Mouse (Mus musculus): ENCODE measurements around the gene Nab2. TPM values are rescaled to one million over a fixed set of nuclear protein-coding genes. Genes with fewer than 3 reads are reported as not detected.

The Nab2 gene
- polyA plus RNA-seq, 1 experiment = not detected

GRCm38 (mm10) chr10:127640421-127640820 lies 27.9 kb downstream of the Nab2 start:
- Histone ChIP-seq H3K4me1 (ENCODE audit: control insufficient read depth, insufficient read depth, low read length) (peaks cover 20% of the 10 kb centered on the region), H3K27ac (ENCODE audit: insufficient read depth, low read depth, low read length) (no peak overlapping the region), H3K4me3 (ENCODE audit: insufficient read depth, low read depth, low read length) (no peak overlapping the region)
- TF ChIP-seq POLR2A (IDR thresholded peaks at IDR 0.05; ENCODE audit: insufficient read depth, low read depth, low read length) (no peak), CTCF (IDR thresholded peaks at IDR 0.05; ENCODE audit: insufficient read depth, low read depth, low read length) (no peak)
- WGBS = 75% methylated on average over 5 of the region's 5 CpGs

GRCm38 (mm10) chr10:127632668-127633271 lies 35.6 kb downstream of the Nab2 start:
- WGBS = 80% methylated on average over 7 of the region's 7 CpGs
- no peak overlapping the region for H3K4me3 ChIP-seq (ENCODE audit: insufficient read depth, low read depth, low read length)
- no peak overlapping the region for H3K27ac ChIP-seq (ENCODE audit: insufficient read depth, low read depth, low read length)
- TF ChIP-seq POLR2A (IDR thresholded peaks at IDR 0.05; ENCODE audit: insufficient read depth, low read depth, low read length) = no peak
- TF ChIP-seq CTCF (IDR thresholded peaks at IDR 0.05; ENCODE audit: insufficient read depth, low read depth, low read length) = no peak
- no peaks in the 10 kb centered on the region for H3K4me1 ChIP-seq (ENCODE audit: control insufficient read depth, insufficient read depth, low read length)

DNA sequence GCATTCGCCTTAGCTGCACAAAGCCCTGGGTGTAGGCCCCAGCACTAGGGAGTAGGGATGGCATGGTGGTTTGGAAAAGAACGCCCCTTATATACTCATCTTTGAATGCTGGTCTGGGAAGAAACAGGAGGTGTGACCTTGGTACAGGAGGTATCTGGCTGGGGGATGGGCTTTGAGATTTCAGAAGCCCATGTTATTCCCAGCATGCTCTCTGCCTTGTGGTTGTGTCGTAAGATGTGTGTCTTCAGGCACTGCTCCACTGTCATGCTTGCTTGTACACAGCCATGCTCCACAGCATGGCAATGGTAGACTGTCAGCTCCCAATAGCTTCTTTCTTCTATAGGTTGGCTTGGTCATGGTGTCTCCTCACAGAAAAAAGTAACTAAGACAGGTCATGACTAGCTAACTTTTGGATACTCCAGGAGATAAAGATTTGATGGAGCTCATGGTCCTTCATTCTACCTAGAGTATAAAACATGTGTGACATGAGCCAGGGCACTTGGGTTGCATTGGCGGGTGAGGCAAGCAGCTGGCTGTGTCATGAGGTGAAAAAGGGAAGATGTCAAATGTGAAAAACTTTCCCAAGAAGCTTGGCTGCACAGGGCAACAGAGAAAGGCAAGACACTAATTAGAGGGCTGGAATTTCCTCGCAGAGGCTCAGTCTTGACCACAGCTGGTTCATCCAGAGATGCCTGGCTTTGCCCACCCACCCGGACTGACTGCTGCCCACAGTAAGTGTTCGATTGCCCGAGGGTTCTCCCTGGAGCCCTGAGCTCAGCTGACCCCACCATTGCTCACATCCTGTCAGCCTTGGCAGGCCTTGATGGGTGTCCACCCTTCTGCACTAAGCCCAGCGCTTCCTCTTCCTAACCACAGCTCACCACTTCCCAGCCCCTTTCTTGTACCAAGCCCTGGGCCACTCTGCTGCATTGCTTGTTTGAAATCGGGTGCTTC lies 36.8 kb downstream of the Nab2 start:
- H3K4me3 ChIP-seq (ENCODE audit: insufficient read depth, low read depth, low read length) = no peak overlapping the region
- WGBS = 89% methylated on average over 10 of the region's 10 CpGs
- no peaks in the 10 kb centered on the region for H3K4me1 ChIP-seq (ENCODE audit: control insufficient read depth, insufficient read depth, low read length)
- TF ChIP-seq POLR2A (IDR thresholded peaks at IDR 0.05; ENCODE audit: insufficient read depth, low read depth, low read length) (no peak), CTCF (IDR thresholded peaks at IDR 0.05; ENCODE audit: insufficient read depth, low read depth, low read length) (no peak)
- H3K27ac ChIP-seq (ENCODE audit: insufficient read depth, low read depth, low read length) = no peak overlapping the region

DNA sequence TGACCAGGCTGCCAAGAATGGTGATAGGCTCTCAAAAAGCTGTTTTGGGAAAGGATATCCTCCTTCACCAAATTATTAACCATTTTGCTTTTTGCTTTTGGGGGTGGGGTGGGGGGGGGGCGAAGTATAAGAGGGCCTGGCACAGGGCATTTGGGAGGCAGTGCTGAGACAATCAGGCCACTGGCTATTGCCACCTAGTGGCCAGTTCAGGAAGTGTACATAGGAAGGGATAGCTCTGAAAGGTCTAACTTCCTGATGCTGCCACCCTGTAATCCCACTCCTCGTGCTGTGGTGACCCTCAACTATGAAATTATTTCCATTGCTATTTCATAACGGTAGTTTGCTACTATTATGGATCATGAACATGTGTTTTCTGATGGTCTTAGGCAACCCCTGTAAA lies 41.9 kb downstream of the Nab2 start:
- H3K4me1 ChIP-seq (ENCODE audit: control insufficient read depth, insufficient read depth, low read length) = peaks cover 5% of the 10 kb centered on the region; the same call in 1 of the 2 replicates
- no peak overlapping the region for H3K4me3 ChIP-seq (ENCODE audit: insufficient read depth, low read depth, low read length)
- 86% methylated on average over 3 of the region's 3 CpGs for WGBS
- H3K27ac ChIP-seq (ENCODE audit: insufficient read depth, low read depth, low read length) = no peak overlapping the region
- TF ChIP-seq CTCF (IDR thresholded peaks at IDR 0.05; ENCODE audit: insufficient read depth, low read depth, low read length) (no peak), POLR2A (IDR thresholded peaks at IDR 0.05; ENCODE audit: insufficient read depth, low read depth, low read length) (no peak)

DNA sequence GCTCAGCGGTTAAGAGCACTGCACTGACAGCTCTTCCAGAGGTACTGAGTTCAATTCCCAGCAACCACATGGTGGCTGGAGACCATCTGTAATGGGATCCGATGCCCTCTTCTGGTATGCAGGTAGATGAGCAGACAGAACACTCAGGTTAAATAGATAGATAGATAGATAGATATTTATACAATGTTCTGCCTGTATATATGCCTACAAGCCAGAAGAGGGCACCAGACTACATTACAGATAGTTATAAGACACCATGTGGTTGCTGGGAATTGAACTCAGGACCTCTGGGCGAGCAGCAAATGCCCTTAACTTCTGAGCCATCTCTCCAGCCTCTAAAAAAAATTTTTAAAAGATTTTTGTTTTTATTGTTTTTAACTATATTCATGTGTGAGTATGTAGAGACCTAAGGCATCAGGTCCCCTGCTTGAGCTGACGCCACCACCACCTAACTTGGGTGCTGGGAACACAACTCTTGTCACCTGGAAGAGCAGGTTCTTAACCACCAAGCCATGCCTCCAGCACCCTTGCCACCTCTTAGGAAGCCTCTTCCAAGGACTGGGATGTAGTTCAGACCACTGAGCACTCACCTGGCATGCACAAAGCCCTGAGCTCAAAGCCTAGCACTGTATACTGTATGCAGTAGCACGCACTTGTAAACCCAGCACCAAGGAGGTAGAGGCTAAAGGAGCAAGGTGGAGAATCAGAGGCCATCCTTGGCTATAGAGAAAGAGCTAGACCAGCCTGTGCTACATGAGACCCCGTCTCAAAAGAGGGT lies 44.7 kb downstream of the Nab2 start:
- peaks cover 14% of the 10 kb centered on the region for H3K4me1 ChIP-seq (ENCODE audit: control insufficient read depth, insufficient read depth, low read length)
- H3K4me3 ChIP-seq (ENCODE audit: insufficient read depth, low read depth, low read length) = no peak overlapping the region
- 96% methylated on average over 6 of the region's 6 CpGs for WGBS
- H3K27ac ChIP-seq (ENCODE audit: insufficient read depth, low read depth, low read length) = no peak overlapping the region
- TF ChIP-seq POLR2A (IDR thresholded peaks at IDR 0.05; ENCODE audit: insufficient read depth, low read depth, low read length) = no peak
- TF ChIP-seq CTCF (IDR thresholded peaks at IDR 0.05; ENCODE audit: insufficient read depth, low read depth, low read length) = no peak

GRCm38 (mm10) chr10:127622661-127623060 lies 45.7 kb downstream of the Nab2 start:
- Histone ChIP-seq H3K4me3 (ENCODE audit: insufficient read depth, low read depth, low read length) (no peak overlapping the region), H3K27ac (ENCODE audit: insufficient read depth, low read depth, low read length) (no peak overlapping the region), H3K4me1 (ENCODE audit: control insufficient read depth, insufficient read depth, low read length) (peaks cover 19% of the 10 kb centered on the region)
- TF ChIP-seq CTCF (IDR thresholded peaks at IDR 0.05; ENCODE audit: insufficient read depth, low read depth, low read length) (no peak), POLR2A (IDR thresholded peaks at IDR 0.05; ENCODE audit: insufficient read depth, low read depth, low read length) (no peak)
- WGBS = 76% methylated on average over 4 of the region's 4 CpGs

DNA sequence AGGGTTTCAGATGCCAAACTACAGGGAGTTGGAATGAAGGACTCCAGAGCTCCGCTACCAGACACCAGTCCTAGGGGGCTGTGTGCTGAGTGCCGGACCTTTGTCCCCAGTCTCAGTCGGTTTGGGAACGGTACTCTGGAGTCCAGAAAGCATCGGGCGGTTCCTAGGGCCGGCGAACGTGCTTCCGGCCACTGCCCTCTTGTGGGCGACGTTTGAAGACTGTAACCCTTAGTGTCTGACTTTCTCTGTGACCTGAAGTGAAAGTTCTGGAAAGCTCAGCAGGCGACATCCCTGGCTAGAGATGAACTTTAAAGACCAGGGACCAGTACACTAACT lies 46.3 kb downstream of the Nab2 start:
- H3K4me3 ChIP-seq (ENCODE audit: insufficient read depth, low read depth, low read length) = peak overlapping the region; percentile 70
- peak overlapping the region; percentile 76; the same call in 1 of the 2 replicates for H3K27ac ChIP-seq (ENCODE audit: insufficient read depth, low read depth, low read length)
- WGBS = 5% methylated on average over 13 of the region's 13 CpGs
- TF ChIP-seq CTCF (IDR thresholded peaks at IDR 0.05; ENCODE audit: insufficient read depth, low read depth, low read length) (no peak), POLR2A (IDR thresholded peaks at IDR 0.05; ENCODE audit: insufficient read depth, low read depth, low read length) (no peak)
- H3K4me1 ChIP-seq (ENCODE audit: control insufficient read depth, insufficient read depth, low read length) = peaks cover 25% of the 10 kb centered on the region

- Histone ChIP-seq H3K4me1 (ENCODE audit: control insufficient read depth, insufficient read depth, low read length) (peaks cover 28% of the 10 kb centered on the region), H3K27ac (ENCODE audit: insufficient read depth, low read depth, low read length) (peak overlapping the region; percentile 76), H3K4me3 (ENCODE audit: insufficient read depth, low read depth, low read length) (peak overlapping the region; percentile 70)
- under 1% methylated on average over 38 of the region's 39 CpGs for WGBS
- TF ChIP-seq POLR2A (IDR thresholded peaks at IDR 0.05; ENCODE audit: insufficient read depth, low read depth, low read length) (no peak), CTCF (IDR thresholded peaks at IDR 0.05; ENCODE audit: insufficient read depth, low read depth, low read length) (no peak)
Measured at GRCm38 (mm10) chr10:127621191-127622056, 46.9 kb downstream of the Nab2 start.

Data from olfactory bulb, adult 2 months (tissue).